Mouse (Mus musculus): Measurements from ENCODE around the gene Palm2. TPM values are rescaled to one million over a fixed set of nuclear protein-coding genes. Genes with fewer than 3 reads are reported as not detected.

Palm2 gene
- polyA plus RNA-seq, 1 experiment from 2014 or later: 3.9 TPM

DNA sequence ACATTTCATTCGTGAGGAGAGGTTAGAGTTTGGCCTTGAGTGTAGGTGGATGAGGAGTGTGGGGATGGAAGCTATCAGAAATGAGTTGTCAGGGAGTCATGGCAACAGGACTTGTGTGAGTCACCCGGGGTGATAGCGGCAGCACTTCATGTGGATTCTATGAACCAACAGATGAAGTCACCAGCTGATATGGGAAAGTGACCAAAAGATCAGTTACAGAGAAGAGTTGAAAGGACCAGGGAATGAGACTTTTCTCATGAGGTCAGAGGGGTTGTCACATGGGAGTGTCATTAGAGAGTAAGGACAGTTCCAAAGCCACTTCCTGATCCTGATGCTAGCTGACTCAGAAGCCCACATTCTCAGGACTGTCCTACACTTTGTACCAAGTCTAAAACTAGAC, 172.2 kb downstream of the Palm2 start:
- H3K4me1 ChIP-seq (replicated peaks): no peaks in the 10 kb centered on the region; the same call in 1 of the 2 replicates
- H3K27ac ChIP-seq: no peak overlapping the region
- H3K4me3 ChIP-seq (replicated peaks): no peak overlapping the region
- no peaks in the 10 kb centered on the region for H3K36me3 ChIP-seq
- no peaks in the 10 kb centered on the region for H3K9me3 ChIP-seq
- WGBS: 74% methylated on average over 3 of the region's 3 CpGs
- no peak overlapping the region for H3K9ac ChIP-seq
- H3K4me2 ChIP-seq (replicated peaks): no peak overlapping the region
- H3K27me3 ChIP-seq (replicated peaks): no peaks in the 10 kb centered on the region
- ATAC-seq: no peak

DNA sequence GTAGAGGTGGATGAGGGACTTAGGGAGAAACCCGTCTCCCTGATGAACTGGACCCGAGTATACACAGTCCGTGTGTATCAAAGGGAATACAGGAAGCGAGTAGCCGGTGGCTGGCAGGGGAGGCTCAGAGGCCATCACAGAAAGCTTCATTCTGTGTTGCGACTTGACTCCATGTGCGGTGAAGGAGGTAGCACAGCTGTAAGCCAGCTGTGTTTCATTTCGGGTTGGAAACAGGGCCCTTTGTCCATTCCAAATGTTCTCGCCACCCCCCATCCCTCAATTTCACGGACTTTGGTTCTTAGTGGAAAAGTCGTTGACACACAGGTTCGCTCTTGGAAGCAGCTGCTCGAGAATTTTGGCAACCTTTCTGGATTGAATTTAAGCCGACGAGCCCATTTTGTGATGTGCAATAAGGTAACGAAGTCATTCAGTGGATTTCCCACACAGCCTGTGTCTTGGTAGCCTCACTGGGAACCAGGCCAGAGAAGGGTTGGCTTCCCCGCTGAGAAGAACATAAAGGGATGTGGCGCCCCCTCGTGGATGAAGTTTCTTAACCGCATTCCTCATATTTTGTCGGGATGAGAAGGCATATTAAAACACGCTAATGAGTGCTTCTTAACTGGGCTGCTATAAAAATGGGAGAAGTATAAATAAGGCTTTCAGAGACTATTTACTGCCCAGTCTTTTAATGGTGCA, 173.3 kb downstream of the Palm2 start:
- Histone ChIP-seq H3K4me2 (replicated peaks) (peak overlapping the region; percentile 24), H3K36me3 (no peaks in the 10 kb centered on the region), H3K27ac (peak overlapping the region; percentile 48; the same call in 1 of the 2 replicates), H3K9ac (no peak overlapping the region), H3K4me1 (replicated peaks) (peaks cover 4% of the 10 kb centered on the region; the same call in 1 of the 2 replicates), H3K27me3 (replicated peaks) (no peaks in the 10 kb centered on the region), H3K9me3 (no peaks in the 10 kb centered on the region), H3K4me3 (replicated peaks) (no peak overlapping the region)
- ATAC-seq: peak; percentile 80
- 32% methylated on average over 22 of the region's 22 CpGs for WGBS

DNA sequence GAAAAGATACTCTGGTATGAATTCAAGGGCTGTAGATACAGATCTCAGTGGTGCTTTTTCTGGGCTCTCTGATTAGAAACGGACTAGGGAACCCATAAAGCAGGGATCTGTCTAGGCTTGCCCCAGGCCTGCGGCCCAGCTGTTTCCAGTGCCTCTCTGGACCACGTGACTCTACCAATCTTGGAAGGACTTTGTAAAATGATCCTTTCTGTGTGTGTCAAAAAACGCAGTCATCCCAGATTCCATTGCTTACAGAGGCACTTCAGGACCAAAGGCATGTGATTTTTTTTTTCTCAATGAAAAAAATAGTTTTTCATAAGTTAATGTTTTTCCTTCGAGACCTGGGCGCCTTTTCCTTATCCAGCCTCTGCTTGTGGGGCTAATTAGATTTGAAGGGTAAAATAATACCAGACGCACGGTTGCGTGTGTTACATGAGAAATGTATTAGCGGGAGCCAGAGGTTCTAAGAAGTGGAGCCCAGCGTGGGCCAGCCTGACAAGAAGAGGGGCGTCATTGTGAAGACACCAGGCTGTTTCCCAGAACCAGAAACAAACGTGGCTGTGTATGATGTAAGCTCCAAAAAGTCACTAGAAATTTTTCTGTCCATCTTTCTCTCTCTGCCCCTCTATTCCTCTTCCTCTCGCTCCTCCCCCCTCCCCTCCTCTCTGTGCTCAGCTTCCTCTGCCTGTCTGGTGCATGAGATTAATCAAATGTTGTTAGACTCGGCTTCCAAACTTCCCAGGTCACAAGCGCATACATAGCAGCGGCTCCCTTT, 177.4 kb downstream of the Palm2 start:
- no peaks in the 10 kb centered on the region for H3K27me3 ChIP-seq (replicated peaks)
- H3K4me1 ChIP-seq (replicated peaks): peaks cover 4% of the 10 kb centered on the region; the same call in 1 of the 2 replicates
- no peak overlapping the region for H3K4me3 ChIP-seq (replicated peaks)
- H3K9me3 ChIP-seq: no peaks in the 10 kb centered on the region
- no peaks in the 10 kb centered on the region for H3K36me3 ChIP-seq
- peak; percentile 61 for ATAC-seq
- peak overlapping the region; percentile 33; the same call in 1 of the 2 replicates for H3K4me2 ChIP-seq (replicated peaks)
- WGBS: 33% methylated on average over 17 of the region's 17 CpGs
- no peak overlapping the region for H3K9ac ChIP-seq
- peak overlapping the region; percentile 60 for H3K27ac ChIP-seq

DNA sequence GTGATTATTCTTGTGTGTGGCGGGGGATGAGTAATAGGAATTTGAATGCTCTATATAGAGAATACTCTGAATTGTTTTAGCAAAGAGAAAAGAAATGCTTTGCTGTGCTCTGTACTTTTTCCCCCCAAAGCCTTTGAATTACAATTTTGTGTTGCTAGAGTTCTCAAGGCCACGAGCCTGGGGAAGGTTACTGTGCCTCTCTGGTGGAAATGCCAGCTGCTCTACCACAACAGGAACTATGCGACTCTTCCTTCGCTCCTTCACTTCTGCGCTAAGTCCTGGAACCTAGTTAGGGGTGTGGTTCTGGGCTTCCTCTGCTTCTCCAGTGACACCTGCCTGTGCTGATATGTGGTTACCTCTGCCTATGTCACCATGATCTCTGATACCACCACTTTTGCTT, 178.7 kb downstream of the Palm2 start:
- ATAC-seq: no peak
- H3K9ac ChIP-seq: no peak overlapping the region

DNA sequence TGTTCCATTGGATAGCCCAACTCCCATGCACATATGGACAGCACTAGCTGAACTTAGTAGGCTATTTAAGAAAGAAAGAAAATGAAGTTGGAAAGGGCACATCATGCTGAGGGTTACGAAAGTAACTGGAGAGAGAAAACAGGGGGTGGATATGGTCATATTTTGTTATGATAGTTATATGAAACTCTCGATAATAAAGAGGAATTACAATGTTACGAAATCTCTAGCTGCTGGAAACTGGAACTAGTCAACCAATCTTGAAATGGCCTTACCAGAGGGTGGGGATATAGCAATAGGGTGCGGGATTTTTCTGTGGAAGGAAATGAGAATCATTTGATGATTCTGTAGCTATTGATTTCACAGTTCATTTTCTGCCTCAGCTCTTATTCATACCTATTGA, 180.6 kb downstream of the Palm2 start:
- peaks cover 4% of the 10 kb centered on the region; the same call in 1 of the 2 replicates for H3K4me1 ChIP-seq (replicated peaks)
- no peak for ATAC-seq
- no peaks in the 10 kb centered on the region for H3K27me3 ChIP-seq (replicated peaks)
- no peak overlapping the region for H3K9ac ChIP-seq
- no peaks in the 10 kb centered on the region for H3K36me3 ChIP-seq
- H3K4me3 ChIP-seq (replicated peaks): no peak overlapping the region
- WGBS: 91% methylated on average over 4 of the region's 4 CpGs
- no peak overlapping the region for H3K27ac ChIP-seq
- no peak overlapping the region for H3K4me2 ChIP-seq (replicated peaks)
- H3K9me3 ChIP-seq: no peaks in the 10 kb centered on the region

More for the DNA sequence above, 178.7 kb downstream of the Palm2 start:
- 80% methylated on average over 5 of the region's 5 CpGs for WGBS
- Histone ChIP-seq H3K4me3 (replicated peaks) (no peak overlapping the region), H3K4me1 (replicated peaks) (peaks cover 4% of the 10 kb centered on the region; the same call in 1 of the 2 replicates), H3K36me3 (no peaks in the 10 kb centered on the region), H3K4me2 (replicated peaks) (no peak overlapping the region), H3K27me3 (replicated peaks) (no peaks in the 10 kb centered on the region), H3K9me3 (no peaks in the 10 kb centered on the region), H3K27ac (no peak overlapping the region)

DNA sequence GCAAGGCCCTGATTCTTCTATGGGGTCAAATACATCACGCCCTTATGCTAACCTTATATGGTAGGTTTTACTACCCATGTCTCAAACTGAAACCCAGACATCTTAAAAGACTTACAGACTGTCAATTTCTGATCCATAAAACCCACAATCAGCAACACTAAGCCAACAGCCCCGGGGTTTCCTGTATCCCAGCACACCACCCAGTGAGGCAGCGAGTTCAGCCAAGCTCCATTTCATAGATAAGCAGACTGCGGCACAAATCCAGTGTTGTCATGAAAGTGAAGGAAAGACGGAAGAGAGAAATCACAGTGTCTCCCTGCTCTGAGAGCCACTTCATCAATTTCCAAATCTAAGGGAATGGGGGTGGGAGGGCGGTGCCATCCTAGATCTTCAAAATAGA, 184.7 kb downstream of the Palm2 start:
- ATAC-seq: no peak
- Histone ChIP-seq H3K4me2 (replicated peaks) (no peak overlapping the region), H3K4me1 (replicated peaks) (no peaks in the 10 kb centered on the region), H3K4me3 (replicated peaks) (no peak overlapping the region), H3K9ac (no peak overlapping the region), H3K9me3 (no peaks in the 10 kb centered on the region), H3K27me3 (replicated peaks) (no peaks in the 10 kb centered on the region), H3K27ac (no peak overlapping the region), H3K36me3 (no peaks in the 10 kb centered on the region)
- 86% methylated on average over 6 of the region's 6 CpGs for WGBS

DNA sequence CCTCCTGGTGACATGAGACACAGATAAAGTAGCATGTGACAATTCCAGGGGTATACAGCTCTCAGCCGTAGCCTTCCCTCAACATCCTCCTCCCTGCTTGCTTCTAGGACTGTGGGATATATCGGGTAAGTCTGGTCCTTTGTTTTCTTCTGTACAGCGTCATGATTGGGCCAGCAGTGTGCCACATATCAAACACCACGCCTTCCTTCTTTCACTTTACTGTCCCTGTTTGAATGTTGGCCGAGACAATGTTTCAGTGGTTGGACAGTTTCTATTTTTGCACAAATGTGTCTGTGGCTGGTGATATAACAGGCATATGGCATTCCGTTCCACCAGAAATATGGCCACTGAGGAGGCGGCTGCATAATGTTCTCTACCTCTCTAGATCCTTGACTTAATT, 188.8 kb downstream of the Palm2 start:
- Histone ChIP-seq H3K9ac (no peak overlapping the region), H3K9me3 (no peaks in the 10 kb centered on the region), H3K4me2 (replicated peaks) (no peak overlapping the region), H3K4me3 (replicated peaks) (no peak overlapping the region), H3K27me3 (replicated peaks) (no peaks in the 10 kb centered on the region), H3K36me3 (no peaks in the 10 kb centered on the region), H3K27ac (no peak overlapping the region), H3K4me1 (replicated peaks) (no peaks in the 10 kb centered on the region)
- 59% methylated on average over 7 of the region's 7 CpGs for WGBS
- no peak for ATAC-seq

DNA sequence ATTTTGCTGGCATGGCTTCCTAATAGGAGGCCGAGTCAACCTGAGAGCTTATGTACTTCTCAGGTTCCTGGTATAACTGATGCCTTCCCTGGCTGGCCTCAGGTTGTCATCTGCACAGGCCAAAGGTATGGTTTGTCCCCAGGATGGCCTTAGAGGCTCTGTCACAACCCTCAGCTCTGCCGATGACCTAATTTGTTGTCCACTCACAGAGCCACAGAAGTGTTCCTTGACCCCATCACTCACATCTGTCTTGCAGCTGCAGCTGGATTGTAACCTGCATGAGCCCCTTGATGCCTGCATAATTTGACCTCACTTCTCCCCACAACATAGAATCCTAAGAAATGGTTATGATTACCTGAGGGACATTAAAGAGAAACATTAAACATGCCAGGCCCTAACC, 190.8 kb downstream of the Palm2 start:
- no peaks in the 10 kb centered on the region for H3K27me3 ChIP-seq (replicated peaks)
- no peak overlapping the region for H3K4me3 ChIP-seq (replicated peaks)
- H3K27ac ChIP-seq: no peak overlapping the region
- no peak for ATAC-seq
- no peaks in the 10 kb centered on the region for H3K4me1 ChIP-seq (replicated peaks)
- no peak overlapping the region for H3K4me2 ChIP-seq (replicated peaks)
- no peaks in the 10 kb centered on the region for H3K36me3 ChIP-seq
- WGBS: 85% methylated on average over 2 of the region's 2 CpGs
- H3K9ac ChIP-seq: no peak overlapping the region
- no peaks in the 10 kb centered on the region for H3K9me3 ChIP-seq

DNA sequence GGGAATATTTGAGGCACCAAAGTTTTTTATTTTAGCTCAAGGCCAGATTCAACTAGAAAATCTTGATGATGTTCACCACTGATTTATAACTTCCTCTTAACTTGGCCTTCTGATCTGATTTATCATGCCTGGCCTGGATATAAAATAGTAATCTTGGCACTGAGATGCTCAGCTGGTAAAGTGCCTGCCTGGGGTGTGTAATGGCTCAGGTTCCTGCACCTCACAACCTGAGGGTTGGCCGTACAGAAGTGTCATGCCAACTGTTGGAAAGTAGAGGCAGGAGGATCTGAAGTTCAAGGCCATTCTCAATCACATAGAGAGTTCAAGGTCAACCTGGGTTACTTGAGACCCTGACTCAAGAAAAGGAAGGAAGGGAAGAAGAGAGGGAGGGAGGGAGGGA, 191.3 kb downstream of the Palm2 start:
- H3K4me2 ChIP-seq (replicated peaks): no peak overlapping the region
- 69% methylated on average over 1 of the region's 1 CpGs for WGBS
- no peak overlapping the region for H3K4me3 ChIP-seq (replicated peaks)
- no peaks in the 10 kb centered on the region for H3K9me3 ChIP-seq
- no peaks in the 10 kb centered on the region for H3K36me3 ChIP-seq
- no peaks in the 10 kb centered on the region for H3K4me1 ChIP-seq (replicated peaks)
- no peak overlapping the region for H3K9ac ChIP-seq
- no peak overlapping the region for H3K27ac ChIP-seq
- no peak for ATAC-seq
- H3K27me3 ChIP-seq (replicated peaks): no peaks in the 10 kb centered on the region

DNA sequence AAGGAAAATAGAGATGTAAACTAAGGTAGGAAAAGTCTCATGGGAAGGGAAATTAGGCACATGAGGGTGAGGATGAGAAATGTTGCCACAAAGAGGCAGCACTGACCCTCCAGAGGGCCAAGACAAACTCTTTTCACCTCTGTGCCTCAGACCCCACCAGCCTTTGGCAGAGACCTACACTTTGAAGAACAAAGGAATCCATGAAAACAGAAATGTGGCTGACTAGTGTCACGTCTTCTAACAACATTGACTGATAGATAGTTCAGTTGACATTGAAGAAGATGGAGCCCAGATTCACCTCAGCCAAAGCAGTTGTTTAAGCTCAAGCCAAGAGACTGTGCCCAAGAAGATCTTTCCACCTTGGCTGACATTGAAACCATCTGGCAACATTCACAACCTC, 191.7 kb downstream of the Palm2 start:
- H3K4me1 ChIP-seq (replicated peaks): no peaks in the 10 kb centered on the region
- H3K9me3 ChIP-seq: no peaks in the 10 kb centered on the region
- H3K4me2 ChIP-seq (replicated peaks): no peak overlapping the region
- no peak overlapping the region for H3K4me3 ChIP-seq (replicated peaks)
- no peak overlapping the region for H3K9ac ChIP-seq
- no peaks in the 10 kb centered on the region for H3K27me3 ChIP-seq (replicated peaks)
- ATAC-seq: no peak
- no peaks in the 10 kb centered on the region for H3K36me3 ChIP-seq
- 79% methylated on average over 1 of the region's 1 CpGs for WGBS
- no peak overlapping the region for H3K27ac ChIP-seq

DNA sequence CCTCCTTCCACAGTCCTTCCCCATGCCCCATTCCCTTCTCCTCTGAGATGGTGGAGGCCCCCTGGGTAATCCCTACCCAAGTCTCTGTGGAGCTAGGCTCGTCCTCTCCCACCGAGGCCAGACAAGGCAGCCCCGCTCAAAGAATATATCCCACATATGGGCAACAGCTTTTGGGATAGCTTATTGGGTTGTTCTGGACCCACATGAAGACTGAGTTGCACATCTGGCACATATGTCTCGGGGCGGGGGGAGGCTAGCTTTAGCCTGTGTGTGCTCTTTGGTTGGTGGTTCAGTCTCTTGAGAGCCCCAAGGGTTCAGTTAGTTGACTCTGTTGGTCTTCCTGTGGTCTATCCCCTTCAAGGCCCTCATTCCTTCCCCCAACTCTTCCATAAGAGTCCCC, 192.9 kb downstream of the Palm2 start:
- Histone ChIP-seq H3K4me2 (replicated peaks) (no peak overlapping the region), H3K4me3 (replicated peaks) (no peak overlapping the region), H3K4me1 (replicated peaks) (no peaks in the 10 kb centered on the region), H3K27ac (no peak overlapping the region), H3K9me3 (no peaks in the 10 kb centered on the region), H3K27me3 (replicated peaks) (no peaks in the 10 kb centered on the region), H3K36me3 (no peaks in the 10 kb centered on the region), H3K9ac (no peak overlapping the region)
- WGBS: 94% methylated on average over 5 of the region's 5 CpGs
- ATAC-seq: no peak

DNA sequence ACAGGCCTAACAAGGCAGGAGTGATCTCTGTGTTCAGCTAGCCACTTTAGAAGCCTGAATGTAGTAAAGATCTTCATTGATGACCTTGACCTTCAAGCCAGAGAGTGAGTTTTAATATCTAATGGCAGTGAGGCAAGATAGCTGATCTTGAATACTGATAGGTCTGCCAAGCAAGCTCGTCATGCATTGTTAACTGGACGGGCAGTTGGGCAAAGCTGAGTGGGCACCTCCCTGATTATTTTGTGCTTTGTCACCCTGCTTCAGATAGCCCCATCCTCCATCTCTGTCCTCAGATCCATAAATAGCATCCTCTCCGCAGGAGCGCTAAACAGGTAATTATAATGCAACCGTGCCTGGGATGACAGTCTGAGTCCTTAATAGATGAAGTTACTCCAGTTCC, 198.3 kb downstream of the Palm2 start:
- Histone ChIP-seq H3K9ac (no peak overlapping the region), H3K27me3 (replicated peaks) (no peaks in the 10 kb centered on the region), H3K36me3 (no peaks in the 10 kb centered on the region), H3K4me1 (replicated peaks) (no peaks in the 10 kb centered on the region), H3K4me3 (replicated peaks) (no peak overlapping the region), H3K27ac (no peak overlapping the region), H3K9me3 (no peaks in the 10 kb centered on the region), H3K4me2 (replicated peaks) (no peak overlapping the region)
- ATAC-seq: no peak
- 88% methylated on average over 5 of the region's 5 CpGs for WGBS

DNA sequence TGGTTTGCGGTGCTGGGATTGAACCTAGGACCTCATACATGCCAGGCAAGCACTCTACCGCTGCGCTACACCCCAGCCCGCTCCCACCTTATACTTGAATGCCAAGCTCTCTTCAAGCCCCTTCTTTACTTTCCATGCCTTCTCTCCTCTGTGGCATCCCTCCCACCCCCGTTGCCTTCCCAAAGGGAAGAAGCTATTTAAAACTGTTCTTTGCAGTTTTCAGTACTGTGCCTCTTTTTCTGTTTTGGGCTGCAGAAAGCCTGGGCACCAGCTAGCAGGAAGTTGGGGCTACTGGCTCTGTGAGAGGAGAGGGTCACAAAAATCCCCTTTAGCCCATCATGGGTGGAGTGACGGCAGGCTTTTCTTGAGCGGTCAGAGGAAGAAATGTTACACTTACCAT, 199.0 kb downstream of the Palm2 start:
- Histone ChIP-seq H3K9ac (no peak overlapping the region), H3K27me3 (replicated peaks) (no peaks in the 10 kb centered on the region), H3K4me1 (replicated peaks) (no peaks in the 10 kb centered on the region), H3K9me3 (no peaks in the 10 kb centered on the region), H3K36me3 (no peaks in the 10 kb centered on the region), H3K27ac (no peak overlapping the region), H3K4me3 (replicated peaks) (no peak overlapping the region), H3K4me2 (replicated peaks) (no peak overlapping the region)
- ATAC-seq: no peak
- 96% methylated on average over 7 of the region's 7 CpGs for WGBS

Data from intestine, embryonic 15.5 days (tissue).